Mouse (Mus musculus): Measurements from ENCODE around the gene Ralbp1. TPM values are rescaled to one million over a fixed set of nuclear protein-coding genes. Genes with fewer than 3 reads are reported as not detected.

Ralbp1 gene
- total RNA-seq (2023) = 37.4 TPM

GRCm38 (mm10) chr17:65885697-65886529 is at the start of gene Ralbp1:
Gene Ralbp1 (minus strand): TSS chr17:65885798.

Other genes starting within 250 kb of the Ralbp1 start
- not detected for gene Txndc2, start 243.6 kb downstream of the Ralbp1 start, total RNA-seq (2023)
- 2.2 TPM for gene Rab31, start 113.0 kb downstream of the Ralbp1 start, total RNA-seq (2023)
- 66.6 TPM for gene Ppp4r1, start 103.2 kb downstream of the Ralbp1 start, total RNA-seq (2023)
- gene Twsg1, start 65.4 kb upstream of the Ralbp1 start, total RNA-seq (2023) = 18.4 TPM
- 71.9 TPM for gene Ankrd12, start 191.3 kb upstream of the Ralbp1 start, total RNA-seq (2023)
- gene Ndufv2, start 215.8 kb upstream of the Ralbp1 start, total RNA-seq (2023) = 65.0 TPM
- gene Washc1, start 225.7 kb upstream of the Ralbp1 start, total RNA-seq (2023) = 54.2 TPM
- 39.6 TPM for gene Ddx11, start 237.7 kb upstream of the Ralbp1 start, total RNA-seq (2023)

All from CD4-positive naive resting alpha-beta T cell, adult 57 days (primary cell).